Mouse (Mus musculus) monocyte, adult 5-6 weeks (primary cell): ENCODE measurements around the gene Ston2. TPM values are rescaled to one million over a fixed set of nuclear protein-coding genes. Genes with fewer than 3 reads are reported as not detected.

ENCODE experiments used
- ATAC-seq: fragments of 153-309, 156-312 bp; replicated peaks from 2 replicates; pipeline ENCODE4 v1.8.0; 2017; ENCODE audit warnings: mild to moderate bottlenecking; ENCODE audit not compliant: low TSS enrichment, insufficient number of reproducible peaks, severe bottlenecking, poor library complexity, low FRiP score
- total RNA-seq: library from RNA; stranded (forward); fragments of 200-1000, 200-491, 200-594 nt; gene quantifications from 3 replicates; pipeline ENCODE4 v1.2.3, GENCODE M21; 2017

Gene Ston2
- total RNA-seq, 1 experiment from 2014 or later, result 13.4 TPM

DNA sequence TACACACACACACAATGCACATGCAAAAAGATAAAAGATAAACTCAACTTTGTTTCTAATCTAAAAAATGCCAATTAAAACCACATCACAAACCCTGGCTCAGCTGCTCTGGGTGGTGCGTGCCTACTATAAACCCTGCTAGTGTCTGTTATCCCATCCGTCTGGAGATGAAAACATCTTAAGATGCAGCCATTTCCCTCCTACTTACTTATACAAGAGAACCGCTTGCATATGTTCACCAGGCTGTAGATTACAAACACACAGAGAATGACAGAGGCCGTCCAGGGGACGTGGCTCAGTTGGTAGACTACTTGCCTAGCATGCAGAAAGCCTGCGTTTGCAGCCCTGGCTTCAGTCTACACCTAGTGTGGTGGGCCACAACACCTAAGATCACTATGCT, 64.3 kb downstream of the Ston2 start:
- ATAC-seq, result no peak

DNA sequence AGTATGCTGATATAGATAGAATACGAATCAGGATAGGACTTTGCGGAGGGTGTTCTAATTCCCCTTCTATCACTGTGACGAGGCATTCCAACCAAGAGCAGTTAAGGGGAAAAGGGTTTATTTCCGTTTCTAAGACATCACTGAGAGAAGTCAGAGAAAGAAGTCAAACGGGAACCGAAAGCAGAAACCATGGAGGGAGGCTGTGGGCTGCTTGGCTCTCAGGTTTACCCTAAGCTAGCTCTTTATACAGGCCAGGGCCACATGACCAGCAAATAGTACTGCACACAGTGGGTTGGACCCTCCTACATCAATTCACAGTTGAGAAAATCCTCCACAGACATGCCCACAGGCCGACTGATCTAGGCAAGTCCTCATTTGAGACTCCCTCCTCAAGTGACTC, 69.1 kb downstream of the Ston2 start:
- ATAC-seq, result peak; percentile 97

DNA sequence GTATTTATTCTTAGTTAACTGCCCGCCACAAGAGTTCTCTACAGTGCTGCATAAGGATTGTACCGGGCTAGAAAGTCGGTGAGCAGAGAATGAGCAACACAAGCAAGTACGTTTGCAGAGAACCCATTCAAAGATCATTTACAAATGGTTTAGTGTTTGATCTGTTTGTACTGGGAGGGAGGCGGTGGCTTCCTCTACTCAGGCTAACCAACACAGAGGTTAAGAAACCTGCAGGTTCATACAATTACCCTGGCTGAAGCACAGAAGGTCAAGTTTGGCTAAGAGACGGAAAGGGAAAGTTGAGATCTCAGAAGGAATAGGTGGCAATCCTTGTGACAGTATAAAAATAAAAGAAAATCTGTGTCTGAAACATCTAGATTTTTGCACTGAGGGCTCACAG, 72.5 kb downstream of the Ston2 start:
- no peak for ATAC-seq

DNA sequence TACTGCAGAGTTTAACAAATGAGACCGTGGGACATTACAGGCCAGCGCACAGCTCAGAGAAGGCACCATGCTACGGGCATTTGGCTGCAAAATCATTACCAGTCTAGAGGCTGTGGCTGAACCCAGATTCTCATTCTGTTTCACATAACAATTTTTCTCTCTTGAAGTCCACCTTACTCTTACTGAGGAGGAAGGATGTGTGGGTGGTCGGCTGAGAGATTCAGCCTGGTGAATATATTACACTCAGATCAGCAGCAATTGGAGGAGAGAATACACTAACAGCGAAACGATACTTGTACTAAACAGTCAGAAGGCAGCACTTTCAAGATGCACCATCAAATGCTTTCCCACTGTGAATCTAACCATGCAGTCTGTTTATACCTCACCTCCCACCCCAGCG, 74.8 kb downstream of the Ston2 start:
- ATAC-seq, result no peak

DNA sequence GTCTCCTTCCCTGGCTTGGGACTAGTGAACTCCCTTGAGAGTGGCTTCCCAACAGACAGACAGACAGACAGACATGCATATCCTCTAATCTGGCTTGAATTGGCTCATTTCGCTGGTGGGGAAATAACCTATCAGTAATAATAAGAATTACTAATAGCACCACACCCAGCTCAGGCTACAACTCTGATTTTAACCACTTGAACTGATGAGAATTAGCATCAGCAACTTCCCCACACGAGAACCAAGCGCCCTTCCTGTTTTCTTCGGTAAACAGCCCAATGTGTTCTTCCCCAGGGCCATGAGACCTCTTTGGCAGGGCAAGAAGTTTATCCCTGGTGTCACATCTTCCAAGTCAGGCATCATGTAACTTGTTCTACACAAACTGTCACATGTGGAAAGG, 76.5 kb downstream of the Ston2 start:
- peak; percentile 87 for ATAC-seq

DNA sequence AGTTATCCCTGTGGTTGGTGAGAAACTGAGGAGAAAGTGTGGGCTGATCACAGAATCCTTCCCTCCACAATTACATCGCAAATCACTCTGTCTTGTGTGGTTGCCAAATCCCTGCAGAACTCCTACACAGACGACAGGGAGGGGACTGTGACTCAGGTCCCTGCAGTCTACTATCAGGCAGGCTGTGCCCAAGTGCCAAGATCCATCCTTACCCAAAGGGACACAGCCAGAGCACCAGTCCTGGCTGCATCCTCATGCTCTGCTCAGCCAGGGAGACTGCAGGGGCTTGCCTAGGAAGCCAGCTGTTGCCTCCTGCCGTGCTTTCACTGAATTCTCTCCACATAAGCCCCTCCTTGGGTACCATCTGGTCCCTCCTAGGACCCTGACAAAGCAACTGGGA, 77.3 kb downstream of the Ston2 start:
- no peak for ATAC-seq

DNA sequence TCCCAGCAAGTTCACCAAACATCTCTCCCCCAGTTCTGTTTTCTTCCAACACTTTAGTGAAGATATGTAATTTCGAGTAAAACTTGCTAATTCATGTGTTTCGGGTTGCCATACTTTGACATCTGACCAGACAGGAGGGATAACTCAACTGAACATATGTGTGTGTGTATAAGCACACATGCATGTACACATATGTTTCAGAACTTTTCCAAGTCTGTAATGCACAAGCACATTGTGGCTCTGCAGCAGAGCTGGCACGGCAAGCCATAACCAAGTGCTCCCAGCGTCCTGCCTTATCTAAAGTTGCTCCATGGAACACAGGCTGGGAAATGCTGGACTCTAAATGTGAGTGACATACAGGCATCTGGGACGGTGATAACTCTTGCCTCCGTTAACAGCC, 78.6 kb downstream of the Ston2 start:
- no peak for ATAC-seq

DNA sequence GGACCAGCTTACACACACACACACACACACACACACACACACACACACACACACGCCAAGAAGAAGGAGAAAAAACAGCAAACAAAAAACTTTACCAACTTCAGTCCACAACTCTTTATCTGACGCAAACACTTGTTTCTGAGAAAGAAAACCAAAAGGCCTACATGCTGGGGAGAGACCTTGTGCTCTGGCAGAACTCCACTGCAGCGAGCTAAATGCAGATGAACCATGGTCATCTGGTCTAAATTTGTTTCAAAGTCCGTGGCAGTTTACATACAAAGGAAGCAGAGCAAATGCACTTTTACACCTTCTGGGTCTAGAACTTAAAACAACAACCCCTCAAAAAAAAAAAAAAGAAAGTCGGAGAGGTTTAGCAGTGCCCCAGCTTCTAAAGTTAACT, 79.0 kb downstream of the Ston2 start:
- ATAC-seq, result no peak

DNA sequence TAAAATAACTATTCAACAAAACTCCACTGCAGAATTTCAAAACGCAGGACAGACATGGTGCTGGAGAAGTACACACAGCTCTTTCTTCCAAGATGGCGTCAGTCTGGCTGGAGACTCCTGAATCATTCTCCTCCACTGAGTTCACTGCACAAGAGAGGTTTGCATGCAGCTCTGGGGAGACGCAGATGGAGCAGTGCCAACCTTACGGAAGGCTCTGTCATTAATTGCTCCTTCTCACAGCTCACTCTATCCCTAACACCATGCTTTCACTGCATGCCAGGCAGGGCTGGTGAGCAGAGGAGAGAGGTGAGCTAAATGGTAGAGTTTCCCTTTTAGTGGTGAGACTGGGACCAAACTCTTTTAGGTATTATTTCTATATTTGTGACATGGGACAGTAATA, 80.4 kb downstream of the Ston2 start:
- no peak for ATAC-seq

DNA sequence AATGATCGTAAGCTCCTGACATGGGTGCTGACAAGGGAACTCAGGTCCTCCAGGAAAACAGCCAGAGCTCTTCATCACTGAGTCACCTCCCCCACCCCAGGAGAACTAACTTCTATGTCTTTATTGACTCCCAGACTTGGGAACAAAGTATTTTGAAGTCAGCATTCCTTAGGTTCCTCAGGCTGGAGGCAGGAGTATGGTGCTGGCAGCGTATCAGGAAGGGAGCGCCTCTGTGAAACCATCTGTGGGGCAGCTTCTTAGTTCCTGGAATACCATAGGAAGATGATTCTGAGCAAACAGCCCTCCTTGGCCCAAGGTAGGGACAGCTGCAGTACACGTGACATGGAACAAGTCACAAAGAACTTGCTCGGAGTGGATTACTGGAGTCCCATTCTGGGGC, 84.7 kb downstream of the Ston2 start:
- no peak for ATAC-seq

DNA sequence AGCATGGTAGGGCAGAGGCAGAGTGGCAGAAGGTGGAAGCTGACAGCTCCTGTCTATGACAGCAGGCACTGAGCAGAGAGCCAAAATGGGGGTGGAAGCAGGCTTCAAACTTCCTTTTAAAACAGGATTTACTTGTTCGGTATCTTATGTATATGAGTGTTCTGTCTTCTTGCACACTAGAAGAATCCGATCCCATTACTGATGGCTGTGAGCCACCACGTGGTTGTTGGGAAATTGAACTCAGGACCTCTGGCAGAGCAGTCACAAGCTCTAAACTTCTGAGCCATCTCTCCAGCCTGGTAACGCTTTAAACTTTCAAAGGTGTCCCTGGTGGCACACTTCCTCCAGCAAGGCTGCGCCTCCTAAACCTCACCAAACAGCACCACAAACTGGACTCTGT, 85.4 kb downstream of the Ston2 start:
- ATAC-seq, result no peak

DNA sequence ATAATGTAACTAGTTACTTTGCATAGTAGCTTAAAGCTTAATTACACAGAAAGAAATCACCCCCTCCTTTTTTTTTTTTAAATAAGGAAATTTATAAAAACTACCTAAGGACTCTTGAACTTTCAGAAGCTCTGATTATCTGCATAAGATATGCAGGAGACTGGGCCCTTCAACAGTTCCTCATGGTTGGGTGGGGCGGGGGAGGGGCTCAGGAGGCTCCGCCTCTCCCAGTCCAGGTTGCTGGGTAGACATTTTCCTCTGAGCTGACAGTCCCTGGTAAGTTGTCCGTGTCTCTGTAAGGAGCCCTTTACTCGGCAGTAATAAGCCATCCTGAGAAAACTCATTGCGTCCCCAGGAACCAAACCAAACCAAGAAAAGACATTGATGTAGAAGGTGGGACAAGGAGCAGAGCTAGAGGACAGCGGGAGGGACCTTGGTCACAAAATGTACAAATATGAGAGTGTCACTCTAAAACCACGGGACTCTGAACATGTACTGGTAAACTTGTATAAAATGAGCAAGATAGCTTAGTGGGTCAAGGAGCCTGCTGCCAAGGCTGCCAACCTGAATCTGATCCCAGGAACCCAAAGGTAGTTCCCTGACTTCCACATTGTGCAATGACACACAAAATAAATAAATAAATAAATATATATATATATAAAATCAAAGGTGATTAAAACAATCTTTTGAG, 88.6 kb downstream of the Ston2 start:
- no peak for ATAC-seq

DNA sequence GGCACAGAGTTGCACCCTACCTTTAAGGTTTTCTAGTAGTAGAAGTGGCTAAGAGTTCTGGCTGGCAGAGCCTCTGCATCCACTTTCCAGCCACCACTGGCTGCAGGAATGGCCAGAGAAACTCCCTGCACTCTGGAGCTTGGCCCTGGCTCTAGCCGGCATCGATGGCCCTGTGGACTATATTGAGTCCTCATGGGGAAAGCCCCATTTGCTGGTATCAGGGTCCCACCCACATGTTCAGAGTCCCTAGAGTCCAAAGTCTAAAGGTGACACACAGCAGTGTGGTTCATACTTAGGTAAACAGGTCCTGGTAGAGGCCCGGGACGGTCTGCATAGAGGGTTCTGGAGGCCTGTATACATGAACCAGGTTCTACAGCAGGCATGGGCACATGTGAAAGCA, 92.0 kb downstream of the Ston2 start:
- no peak for ATAC-seq

DNA sequence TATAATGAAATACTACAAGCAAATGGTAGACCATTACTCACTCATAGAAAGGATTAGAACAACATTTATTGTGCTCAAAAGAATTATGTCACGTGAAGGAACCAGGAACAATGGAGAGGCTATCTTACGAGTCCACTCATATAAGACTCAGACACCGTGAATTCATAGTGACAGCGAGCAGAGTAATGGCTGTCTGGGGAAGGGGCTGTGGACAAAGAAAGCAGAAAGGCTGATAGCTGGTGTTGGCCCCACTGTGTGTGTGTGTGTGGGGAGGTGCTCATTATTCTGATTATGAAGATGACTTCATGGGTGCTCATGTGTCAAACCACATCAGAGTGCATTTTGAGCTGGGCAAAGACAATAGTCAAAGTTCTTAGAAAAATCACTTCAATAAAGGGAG, 92.4 kb downstream of the Ston2 start:
- no peak for ATAC-seq

DNA sequence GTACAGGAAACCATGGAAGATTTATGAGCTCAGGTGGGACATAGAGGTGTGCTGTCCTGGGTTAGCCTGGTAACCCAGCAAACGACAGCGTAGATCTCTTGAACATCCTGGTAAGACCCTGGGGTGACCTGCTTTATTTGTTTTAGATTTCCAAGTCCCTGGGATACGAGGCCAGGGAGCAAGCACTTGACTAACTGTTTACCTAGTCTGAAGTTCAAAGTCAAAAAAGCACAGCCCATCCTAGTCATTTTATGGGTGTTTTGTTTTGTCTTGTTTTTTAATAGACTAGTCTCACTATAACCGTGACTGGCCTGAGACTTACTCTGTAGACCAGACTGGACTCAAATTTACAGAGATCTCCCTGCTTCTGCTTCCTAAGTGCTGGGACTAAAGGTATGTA, 93.4 kb downstream of the Ston2 start:
- ATAC-seq, result no peak

DNA sequence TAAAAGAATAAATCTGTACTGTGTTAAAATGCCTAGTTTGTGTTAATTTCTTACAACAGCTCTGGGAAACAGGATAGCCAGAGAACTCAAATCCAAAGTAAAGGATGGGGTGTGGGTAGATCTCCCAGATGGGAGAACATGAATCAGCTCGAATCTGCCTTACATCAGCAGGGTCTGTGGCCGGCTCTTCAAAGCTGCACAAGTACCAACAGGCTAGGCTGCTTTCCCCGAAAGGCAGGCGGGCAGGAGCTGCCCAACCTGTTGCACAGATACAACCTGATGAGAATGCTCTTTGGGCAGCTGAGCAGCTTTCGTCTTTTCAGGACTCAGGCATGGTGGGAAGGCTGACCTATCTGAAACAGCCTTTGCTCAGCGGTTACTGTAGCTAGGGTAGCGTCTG, 94.6 kb downstream of the Ston2 start:
- no peak for ATAC-seq

DNA sequence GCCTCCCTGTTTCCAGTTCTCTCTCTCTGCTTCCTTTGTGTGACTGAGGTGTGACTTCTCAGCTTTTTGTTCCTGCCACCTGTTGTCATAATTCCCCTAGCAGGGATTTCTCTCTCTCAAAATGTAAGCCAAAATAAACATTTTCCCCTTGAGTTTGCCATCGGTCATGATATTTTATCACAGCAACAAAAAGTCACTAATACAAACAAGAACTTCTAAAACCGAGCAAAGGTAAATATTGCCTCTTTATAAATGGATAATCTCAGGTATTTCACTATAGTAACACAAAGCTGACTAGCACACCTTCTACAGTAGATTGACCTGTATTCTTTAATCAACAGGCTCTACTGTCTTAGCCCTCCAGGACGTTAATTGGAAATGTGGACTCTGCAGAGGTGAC, 95.2 kb downstream of the Ston2 start:
- ATAC-seq, result no peak

DNA sequence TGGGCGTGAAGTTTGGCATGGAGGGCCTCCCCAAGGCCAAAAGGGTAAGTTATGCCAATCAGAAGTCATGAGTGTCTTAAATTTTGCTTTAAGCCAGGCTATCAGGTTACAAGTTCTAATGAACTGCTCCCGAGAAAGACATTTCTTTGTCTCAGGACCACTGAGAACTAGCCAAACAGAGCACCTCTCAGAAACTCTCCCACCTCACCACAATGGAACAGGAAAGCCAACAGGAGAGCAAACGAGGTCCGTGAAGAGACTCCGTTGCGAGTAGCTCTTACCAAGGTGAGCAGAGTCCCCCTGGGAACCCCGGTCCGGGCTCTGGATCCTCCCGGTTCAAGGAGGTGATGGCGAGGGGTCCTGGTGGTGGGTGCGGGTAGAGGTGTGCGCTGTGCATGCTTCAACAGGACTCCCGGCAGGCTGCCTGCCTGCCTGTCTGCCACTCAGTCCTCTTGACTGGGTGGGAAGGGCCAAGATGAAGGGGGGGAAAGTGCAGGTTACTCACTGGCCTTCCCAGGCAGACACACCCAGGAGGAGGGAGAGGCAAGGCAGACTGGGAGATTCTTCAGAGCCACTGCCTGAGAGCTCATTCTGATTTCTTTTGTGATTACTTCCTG, 102.4 kb downstream of the Ston2 start:
- ATAC-seq, result no peak

DNA sequence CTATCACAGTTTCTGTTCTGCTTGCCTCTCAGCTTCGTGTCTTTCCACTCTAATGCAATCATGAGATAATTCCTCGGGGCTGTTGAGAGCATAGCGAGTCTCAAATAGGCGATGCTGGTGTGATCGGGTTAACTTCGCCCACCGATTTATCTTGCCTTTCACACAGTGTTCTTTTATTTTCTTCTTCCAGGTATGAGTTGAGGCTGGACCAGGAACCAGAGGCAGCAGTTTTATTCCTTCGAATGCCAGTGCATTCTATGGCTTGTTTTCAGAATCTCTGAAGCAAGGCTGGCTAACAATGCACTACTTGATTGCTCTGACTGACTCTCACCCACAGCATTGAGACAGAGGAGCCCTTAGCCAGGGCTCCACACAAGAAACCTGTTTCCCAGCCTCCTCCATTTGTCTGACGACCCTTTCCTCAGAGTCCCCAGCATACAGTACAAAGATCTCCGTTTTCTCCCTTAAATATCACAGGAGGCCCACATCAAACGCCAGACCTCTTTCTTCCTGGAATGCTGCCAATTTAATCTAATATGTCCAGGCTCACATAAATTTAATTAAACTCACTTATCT, 103.3 kb downstream of the Ston2 start:
- no peak for ATAC-seq

DNA sequence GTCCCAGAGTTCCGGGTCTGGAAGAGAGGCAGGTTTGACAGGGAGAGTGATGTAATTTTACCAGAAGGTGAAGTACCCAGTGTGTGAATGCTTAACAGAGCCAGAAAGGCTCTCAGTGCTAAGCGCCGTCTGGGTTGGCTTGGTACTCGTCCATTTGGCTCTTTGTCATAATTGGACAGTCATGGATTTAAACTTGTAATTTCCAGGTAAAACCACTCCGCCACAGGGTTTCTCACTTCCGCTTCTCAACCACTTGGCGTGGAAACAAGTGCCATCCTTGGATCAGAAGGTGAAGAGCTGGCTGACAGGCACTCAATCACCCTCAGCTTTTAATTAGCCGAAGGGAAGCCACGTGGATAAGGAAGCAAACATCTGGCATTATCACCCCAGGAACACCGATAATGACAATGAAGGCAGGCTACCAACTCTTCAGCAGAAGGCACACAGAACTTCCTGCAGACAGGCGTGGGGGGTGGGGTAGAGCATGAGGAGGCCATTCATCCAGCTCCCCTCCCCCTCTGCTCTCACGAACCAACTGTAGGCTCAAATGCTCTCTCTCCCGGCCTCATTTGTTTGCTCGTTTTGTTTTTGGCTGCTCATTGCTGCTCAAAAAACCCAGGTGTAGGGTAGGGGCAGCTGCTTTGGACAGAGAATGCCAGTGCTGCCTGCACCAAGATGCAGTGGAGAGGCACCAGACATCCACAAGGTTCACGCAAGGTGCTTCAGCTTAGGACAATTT, 103.9 kb downstream of the Ston2 start:
- ATAC-seq, result no peak
